Mouse (Mus musculus) adrenal gland, postnatal 4 days (tissue): ENCODE data around the gene Olfr1020. TPM values are rescaled to one million over a fixed set of nuclear protein-coding genes. Genes with fewer than 3 reads are reported as not detected.

Source experiments
- DNase-seq, 2 experiments: peaks; one replicate each; pipeline ENCODE4 v3.0.0; 2021 to 2022; ENCODE audit warnings: low spot score in 2 of 2, mixed read lengths in 2 of 2
- long read RNA-seq, 2 experiments: library from polyadenylated mRNA; stranded (forward); transcript quantifications; one replicate each; pipeline ENCODE4 v2.0.0; 2021
- total RNA-seq, 2 experiments: library from RNA; stranded (reverse); gene quantifications; 2 replicates each; pipeline ENCODE4 v1.2.3; 2021

The Olfr1020 gene
- not detected for total RNA-seq
- long read RNA-seq, experiment 1: 0 reads
- long read RNA-seq, experiment 2: 0 reads

- no peak for DNase-seq
These were observed at the start of gene Olfr1020 for GRCm38 (mm10) chr2:85846730-85847129. TSS of gene Olfr1020 (plus strand) at chr2:85847030.

GRCm38 (mm10) chr2:85802444-85802843 lies 44.4 kb upstream of the Olfr1020 start, which contains the start of gene Olfr1016:
TSS of gene Olfr1016 (minus strand) at chr2:85802544.
- DNase-seq: no peak

DNA sequence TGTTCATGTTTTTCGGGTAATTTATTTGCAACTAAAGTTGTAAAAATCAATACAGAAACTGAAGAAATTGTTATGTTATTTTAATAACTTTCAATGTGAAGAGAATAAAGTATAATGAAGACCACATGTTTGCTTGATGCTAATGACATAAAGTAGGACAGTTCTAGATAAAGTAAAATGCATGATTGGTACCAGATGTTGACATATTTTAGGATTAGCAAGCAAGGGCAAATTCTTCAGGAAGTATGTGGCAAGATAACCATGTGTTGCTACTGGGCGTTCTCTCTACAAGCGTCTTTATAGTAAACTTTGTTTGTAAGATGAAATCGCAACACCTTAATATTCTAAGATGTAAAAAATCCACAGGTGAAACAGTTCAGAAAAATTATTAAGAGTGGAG lies 42.3 kb upstream of the Olfr1020 start:
- DNase-seq: no peak

GRCm38 (mm10) chr2:85818179-85818578 lies 28.7 kb upstream of the Olfr1020 start, which contains the start of gene Olfr1018:
TSS of gene Olfr1018 (plus strand) at chr2:85818479.
- no peak for DNase-seq

GRCm38 (mm10) chr2:85845383-85845782 lies 1.4 kb upstream of the Olfr1020 start, which contains the start of gene Olfr1019:
TSS of gene Olfr1019 (minus strand) at chr2:85845483.
- no peak for DNase-seq

GRCm38 (mm10) chr2:85868294-85868693 lies 21.5 kb downstream of the Olfr1020 start, which contains the start of gene Olfr1022:
TSS of gene Olfr1022 (plus strand) at chr2:85868594.
- no peak for DNase-seq

DNA sequence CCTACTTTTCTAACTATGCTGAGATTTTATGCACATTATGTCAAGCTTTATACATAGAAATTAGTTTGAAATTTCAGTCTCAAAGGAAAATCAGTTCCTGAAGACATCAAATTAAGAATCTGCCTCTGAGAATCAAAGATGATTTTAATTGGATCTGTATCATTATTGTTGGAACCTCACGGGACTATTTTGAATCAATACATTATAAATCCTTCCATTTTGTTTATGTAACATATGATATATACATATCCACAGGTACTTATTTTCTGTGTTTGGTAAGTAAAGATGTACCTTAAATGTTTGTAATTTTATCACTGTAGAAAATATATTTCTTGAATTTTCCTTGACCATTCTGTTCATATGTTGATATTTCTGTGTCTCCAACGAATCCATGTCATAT lies 38.5 kb downstream of the Olfr1020 start, which contains the start of gene Olfr1023:
Gene Olfr1023, plus strand, starts transcription at position 301 of the 400 bp plus-strand sequence.
- DNase-seq: no peak

Other genes starting within 250 kb of the Olfr1020 start
- not detected for gene Olfr1000, start 235.1 kb upstream of the Olfr1020 start, total RNA-seq
- gene Olfr1002, start 196.3 kb upstream of the Olfr1020 start, total RNA-seq: not detected
- not detected for gene Olfr154, start 182.6 kb upstream of the Olfr1020 start, total RNA-seq
- not detected for gene Olfr1006, start 168.3 kb upstream of the Olfr1020 start, total RNA-seq
- gene Olfr1008, start 157.6 kb upstream of the Olfr1020 start, total RNA-seq: not detected
- gene Olfr1009, start 131.6 kb upstream of the Olfr1020 start, total RNA-seq: under 1 TPM in 1 of 2 experiments, not detected in 1; 0.11 TPM
- gene Olfr1012, start 84.3 kb upstream of the Olfr1020 start, total RNA-seq: not detected
- not detected for gene Olfr1013, start 79.9 kb upstream of the Olfr1020 start, total RNA-seq
- not detected for gene Olfr1014, start 74.3 kb upstream of the Olfr1020 start, total RNA-seq
- gene Olfr1015, start 65.0 kb upstream of the Olfr1020 start, total RNA-seq: not detected
- gene Olfr1016, start 44.5 kb upstream of the Olfr1020 start, total RNA-seq: not detected
- not detected for gene Olfr1018, start 28.6 kb upstream of the Olfr1020 start, total RNA-seq
- not detected for gene Olfr1019, start 1.5 kb upstream of the Olfr1020 start, total RNA-seq
- not detected for gene Olfr1022, start 21.6 kb downstream of the Olfr1020 start, total RNA-seq
- not detected for gene Olfr1023, start 38.6 kb downstream of the Olfr1020 start, total RNA-seq
- not detected for gene Olfr1024, start 58.0 kb downstream of the Olfr1020 start, total RNA-seq
- not detected for gene Olfr1025-ps1, start 68.2 kb downstream of the Olfr1020 start, total RNA-seq
- gene Olfr1026, start 74.5 kb downstream of the Olfr1020 start, total RNA-seq: not detected
- not detected for gene Olfr1028, start 103.4 kb downstream of the Olfr1020 start, total RNA-seq
- gene Olfr1029, start 126.9 kb downstream of the Olfr1020 start, total RNA-seq: not detected
- not detected for gene Olfr1030, start 132.2 kb downstream of the Olfr1020 start, total RNA-seq
- not detected for gene Olfr1031, start 143.3 kb downstream of the Olfr1020 start, total RNA-seq
- gene Olfr1032, start 158.5 kb downstream of the Olfr1020 start, total RNA-seq: not detected
- gene Olfr1033, start 173.6 kb downstream of the Olfr1020 start, total RNA-seq: 1 to 10 TPM; 3.2 to 6.0 TPM
- under 1 TPM; 0.11 to 0.31 TPM for gene Olfr1034, start 198.8 kb downstream of the Olfr1020 start, total RNA-seq
- gene Olfr1036, start 227.0 kb downstream of the Olfr1020 start, total RNA-seq: not detected
- gene Olfr1037, start 240.4 kb downstream of the Olfr1020 start, total RNA-seq: not detected